Mouse (Mus musculus) embryonic fibroblast, embryonic 13.5 days (primary cell): ENCODE results near the gene Isoc2a. TPM values are rescaled to one million over a fixed set of nuclear protein-coding genes. Genes with fewer than 3 reads are reported as not detected.
A peak's percentile ranks its signal among the peaks of the same experiment; 100 is the strongest.
"Not testable (repeated sequence)": the region's sequence is repeated elsewhere in the genome, so short reads cannot be mapped to it uniquely, and the experiment has no call there.

Experiments
- H3K27ac ChIP-seq: 2 replicates; pipeline ENCODE4 v1.5.1; 2012; ENCODE audit warnings: low read length, control low read depth, inconsistent platforms; ENCODE audit not compliant: insufficient read depth
- H3K4me1 ChIP-seq: 2 replicates; pipeline ENCODE4 v1.6.1; 2011; ENCODE audit warnings: low read length; ENCODE audit not compliant: control insufficient read depth, insufficient read depth
- H3K4me3 ChIP-seq: 2 replicates; pipeline ENCODE4 v1.5.1; 2011; ENCODE audit warnings: mild to moderate bottlenecking, control low read depth, low read length; ENCODE audit not compliant: insufficient read depth
- CTCF ChIP-seq: IDR thresholded peaks from 2 replicates; pipeline ENCODE4 v1.5.1; 2011; ENCODE audit warnings: mild to moderate bottlenecking, control low read depth, low read length, moderate library complexity, borderline replicate concordance; ENCODE audit not compliant: insufficient read depth
- POLR2A ChIP-seq: IDR thresholded peaks from 2 replicates; pipeline ENCODE4 v1.6.1; 2011; ENCODE audit warnings: low read depth, mild to moderate bottlenecking, control low read depth, low read length, moderate library complexity
- polyA plus RNA-seq: library from polyadenylated mRNA; stranded (reverse); fragments of >200 nt; gene quantifications from 2 replicates; pipeline ENCODE4 v1.2.4, GENCODE M21; 2011; ENCODE audit warnings: low read depth; ENCODE audit not compliant: missing spikeins, insufficient read length

Isoc2a gene
- polyA plus RNA-seq, 1 experiment, result 11.2 TPM

DNA sequence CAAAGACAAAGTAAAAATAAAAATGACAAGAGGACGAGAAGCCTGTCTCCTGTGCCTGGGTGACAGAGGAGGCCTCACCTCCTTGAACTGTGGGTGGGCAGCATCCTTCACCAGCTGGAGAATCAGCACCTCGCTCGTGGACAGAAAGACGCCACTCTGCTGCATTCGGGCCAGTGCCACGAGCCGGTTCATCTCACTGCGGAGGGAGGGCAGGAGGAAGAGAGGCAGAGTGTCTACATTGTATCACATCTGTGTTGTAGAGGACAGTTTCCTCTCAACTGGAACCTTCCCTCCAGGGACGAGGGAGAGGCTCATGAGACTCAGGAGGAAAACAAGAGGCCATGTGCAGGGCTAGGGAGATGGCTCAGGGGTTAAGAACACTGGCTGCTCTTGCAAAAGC, 27.6 kb upstream of the Isoc2a start:
- Histone ChIP-seq H3K4me1 (no peaks in the 10 kb centered on the region), H3K4me3 (no peak overlapping the region), H3K27ac (no peak overlapping the region)
- TF ChIP-seq CTCF (no peak), POLR2A (no peak)

DNA sequence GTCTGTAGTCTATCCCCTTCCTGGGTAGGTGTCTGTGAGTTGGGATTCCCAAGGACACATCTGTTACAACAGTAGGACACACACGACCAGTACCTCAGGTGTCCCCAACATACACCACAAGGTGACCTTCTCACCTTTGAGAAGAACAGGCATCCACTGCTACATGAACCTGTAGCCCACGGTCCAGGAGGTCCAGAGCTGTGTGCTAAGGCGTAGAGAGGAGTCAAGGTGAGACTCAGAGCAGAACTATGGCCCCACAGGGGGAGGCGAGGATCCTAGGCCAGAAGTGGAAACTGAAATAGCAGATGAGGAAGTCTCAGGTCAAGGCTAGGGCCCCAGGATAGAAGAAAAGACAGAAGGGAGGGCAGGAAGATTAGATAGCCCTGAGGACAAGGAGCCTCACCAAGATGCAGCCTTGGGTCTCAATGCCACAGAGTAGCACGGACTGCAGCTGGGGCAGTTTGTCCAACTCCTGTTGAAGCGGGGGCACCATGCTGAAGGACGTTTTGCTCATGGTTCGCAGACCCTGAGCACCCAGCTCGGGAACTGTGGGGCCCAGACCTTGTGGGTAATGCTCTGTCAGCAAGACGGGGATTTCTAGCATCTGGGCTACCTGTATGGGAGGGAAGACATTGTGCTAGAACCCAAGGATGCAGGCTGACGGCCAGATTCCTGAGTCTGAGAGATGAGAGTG, 26.2 kb upstream of the Isoc2a start:
- no peak overlapping the region for H3K4me3 ChIP-seq
- no peaks in the 10 kb centered on the region for H3K4me1 ChIP-seq
- no peak overlapping the region for H3K27ac ChIP-seq
- TF ChIP-seq POLR2A (no peak), CTCF (no peak)

DNA sequence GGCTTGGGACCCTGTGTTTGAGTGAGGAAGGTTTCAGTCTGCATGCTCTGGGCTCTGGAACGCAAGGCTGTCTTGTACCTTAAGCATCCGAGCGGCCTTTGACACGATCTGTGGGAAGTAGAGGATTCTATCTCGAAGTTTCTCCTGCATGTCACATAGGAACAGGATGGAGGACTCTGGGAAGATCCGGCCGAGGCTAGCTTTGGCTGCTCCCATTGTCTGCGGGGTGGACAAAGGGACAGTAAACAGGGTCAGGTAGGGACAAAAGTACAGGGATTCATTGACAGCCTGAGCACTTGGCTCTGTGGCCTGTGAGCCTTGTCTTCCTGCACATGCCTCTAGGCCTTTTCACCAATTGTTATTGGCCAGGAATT, 25.7 kb upstream of the Isoc2a start:
- Histone ChIP-seq H3K4me1 (no peaks in the 10 kb centered on the region), H3K4me3 (no peak overlapping the region), H3K27ac (no peak overlapping the region)
- TF ChIP-seq CTCF (no peak), POLR2A (no peak)

GRCm38 (mm10) chr7:4853613-4854012, 23.3 kb upstream of the Isoc2a start:
- Histone ChIP-seq H3K27ac (no peak overlapping the region), H3K4me3 (no peak overlapping the region), H3K4me1 (no peaks in the 10 kb centered on the region)
- TF ChIP-seq POLR2A (no peak), CTCF (no peak)

GRCm38 (mm10) chr7:4856508-4856907, 20.4 kb upstream of the Isoc2a start:
- TF ChIP-seq CTCF (no peak), POLR2A (no peak)
- no peak overlapping the region for H3K4me3 ChIP-seq
- H3K4me1 ChIP-seq, result no peaks in the 10 kb centered on the region
- no peak overlapping the region for H3K27ac ChIP-seq

- Histone ChIP-seq H3K4me3 (no peak overlapping the region), H3K27ac (no peak overlapping the region)
- TF ChIP-seq CTCF (no peak), POLR2A (no peak)
Measured at GRCm38 (mm10) chr7:4857321-4857720, 19.6 kb upstream of the Isoc2a start.

GRCm38 (mm10) chr7:4859418-4859978, 17.5 kb upstream of the Isoc2a start:
- Histone ChIP-seq H3K4me3 (no peak overlapping the region), H3K4me1 (peaks cover 8% of the 10 kb centered on the region; the same call in 1 of the 2 replicates), H3K27ac (no peak overlapping the region)
- TF ChIP-seq POLR2A (no peak), CTCF (no peak)

More at GRCm38 (mm10) chr7:4857321-4857720, 19.6 kb upstream of the Isoc2a start:
- no peaks in the 10 kb centered on the region for H3K4me1 ChIP-seq

- H3K4me3 ChIP-seq, H3K4me1 ChIP-seq, H3K27ac ChIP-seq: not testable (repeated sequence)
Measured at GRCm38 (mm10) chr7:4860926-4861325, 16.0 kb upstream of the Isoc2a start.

DNA sequence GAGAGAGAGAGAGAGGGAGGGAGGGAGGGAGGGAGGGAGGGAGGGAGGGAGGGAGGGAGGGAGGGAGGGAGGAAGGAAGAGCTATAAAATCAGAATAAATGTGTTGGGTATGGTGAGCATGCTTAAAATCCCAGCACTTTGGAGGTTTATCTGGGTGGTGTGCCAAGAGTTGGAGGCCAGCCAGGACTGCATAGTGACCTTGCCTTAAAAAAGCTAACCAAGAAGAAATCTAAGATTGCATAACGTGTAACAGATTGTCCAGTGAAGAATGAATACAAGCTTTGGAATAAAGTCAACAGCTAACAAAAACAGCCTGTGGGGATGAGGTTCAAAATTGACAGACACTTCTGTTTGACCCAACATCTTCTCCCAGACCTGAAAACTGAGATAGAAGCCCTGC, 13.9 kb upstream of the Isoc2a start:
- peaks cover 8% of the 10 kb centered on the region; the same call in 1 of the 2 replicates for H3K4me1 ChIP-seq
- 0 out of 2 replicates have a peak overlapping the region, but pooled peaks have one; percentile 12 for H3K27ac ChIP-seq
- H3K4me3 ChIP-seq, result no peak overlapping the region
- TF ChIP-seq POLR2A, result no peak
- TF ChIP-seq CTCF, result no peak

DNA sequence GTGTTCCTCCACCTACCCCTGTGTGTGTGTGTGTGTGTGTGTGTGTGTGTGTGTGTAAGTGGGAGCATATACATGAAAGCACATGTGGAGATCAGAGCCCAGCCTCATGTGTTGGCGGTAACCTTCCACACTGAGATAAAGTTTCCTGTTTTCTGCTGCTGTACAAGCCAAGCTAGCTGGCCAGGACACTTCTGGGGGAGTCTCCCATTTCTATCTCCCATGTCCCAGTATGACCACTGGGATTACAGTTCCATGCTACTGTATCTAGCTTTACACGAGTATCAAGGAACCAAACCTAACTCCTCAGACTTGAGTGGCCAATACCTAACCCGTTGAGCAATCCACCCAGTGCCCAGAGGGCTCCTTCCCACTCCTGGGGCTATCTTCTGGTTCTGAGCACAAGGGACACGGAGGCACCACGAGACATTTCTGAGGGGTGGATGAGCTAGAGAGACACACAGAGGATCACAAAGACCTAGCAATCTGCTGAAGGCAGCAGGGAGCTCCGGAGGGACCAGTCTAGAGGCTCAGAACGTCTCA, 13.3 kb upstream of the Isoc2a start:
- Histone ChIP-seq H3K4me3 (no peak overlapping the region), H3K27ac (0 out of 2 replicates have a peak overlapping the region, but pooled peaks have one; percentile 12), H3K4me1 (peaks cover 8% of the 10 kb centered on the region; the same call in 1 of the 2 replicates)
- TF ChIP-seq CTCF (no peak), POLR2A (no peak)
